Mouse (Mus musculus) MEL (cell line): ENCODE results near the gene Lbx1. TPM values are rescaled to one million over a fixed set of nuclear protein-coding genes. Genes with fewer than 3 reads are reported as not detected.

Experiments used
- DNase-seq: peaks from one replicate; pipeline ENCODE4 v3.0.0; 2011; ENCODE audit warnings: low read depth, low spot score
- H3K27ac ChIP-seq: 2 replicates; pipeline ENCODE4 v1.5.1; 2012; ENCODE audit warnings: low read depth, mild to moderate bottlenecking, control low read depth, low read length, moderate library complexity; ENCODE audit not compliant: control insufficient read depth
- H3K27me3 ChIP-seq, 2 experiments: fragments of 150-350 bp in 1 of 2; sonication (generic) in 1 of 2; 2 replicates each; pipeline ENCODE4 v1.6.1; 2012; ENCODE audit warnings: low read length in 2 of 2, mild to moderate bottlenecking in 2 of 2, improper control_type of control experiment in 1 of 2, moderate library complexity in 1 of 2; ENCODE audit not compliant: insufficient read depth in 2 of 2, control insufficient read depth in 1 of 2
- H3K36me3 ChIP-seq, 2 experiments: 2 replicates each; pipeline ENCODE4 v1.6.1; 2012 to 2014; ENCODE audit warnings: low read length in 2 of 2, improper control_type of control experiment in 1 of 2, inconsistent platforms in 1 of 2, mild to moderate bottlenecking in 1 of 2; ENCODE audit not compliant: insufficient read depth in 2 of 2, control insufficient read depth in 1 of 2
- H3K4me1 ChIP-seq, 2 experiments: fragments of 150-350 bp in 1 of 2; sonication (generic) in 1 of 2; 2 replicates each; pipeline ENCODE4 v1.6.1; 2012; ENCODE audit warnings: low read length in 2 of 2, improper control_type of control experiment in 1 of 2, mild to moderate bottlenecking in 1 of 2; ENCODE audit not compliant: insufficient read depth in 2 of 2, control insufficient read depth in 1 of 2
- H3K4me3 ChIP-seq, 2 experiments: fragments of 150-350 bp in 1 of 2; sonication (generic) in 1 of 2; 2 replicates each; pipeline ENCODE4 v1.5.1; 2012; ENCODE audit warnings: low read depth in 2 of 2, low read length in 2 of 2, mild to moderate bottlenecking in 2 of 2, moderate library complexity in 2 of 2, control low read depth in 1 of 2, improper control_type of control experiment in 1 of 2; ENCODE audit not compliant: control insufficient read depth in 1 of 2, insufficient read depth in 1 of 2
- H3K79me2 ChIP-seq: 2 replicates; pipeline ENCODE4 v1.6.1; 2012; ENCODE audit warnings: mild to moderate bottlenecking, low read length, moderate library complexity; ENCODE audit not compliant: control insufficient read depth, poor library complexity, insufficient read depth
- H3K9ac ChIP-seq: 2 replicates; pipeline ENCODE4 v1.6.1; 2012; ENCODE audit warnings: low read depth, mild to moderate bottlenecking, control low read depth, low read length, moderate library complexity; ENCODE audit not compliant: control insufficient read depth, poor library complexity, severe bottlenecking
- H3K9me3 ChIP-seq: fragments of 150-350 bp; sonication (generic); replicated peaks from 2 replicates; pipeline ENCODE4 v1.6.1; 2012; ENCODE audit warnings: mild to moderate bottlenecking, low read length, improper control_type of control experiment, moderate library complexity; ENCODE audit not compliant: insufficient read depth
- BHLHE40 ChIP-seq: IDR thresholded peaks from 2 replicates; pipeline ENCODE4 v1.6.1; 2012; ENCODE audit warnings: low read depth, mild to moderate bottlenecking, inconsistent platforms, low read length, improper control_type of control experiment, borderline replicate concordance
- CHD1 ChIP-seq: IDR thresholded peaks from 2 replicates; pipeline ENCODE4 v1.6.1; 2012; ENCODE audit warnings: low read depth, mild to moderate bottlenecking, inconsistent platforms, low read length, improper control_type of control experiment
- CHD2 ChIP-seq: IDR thresholded peaks from 2 replicates; pipeline ENCODE4 v1.6.1; 2011; ENCODE audit warnings: low read length, improper control_type of control experiment
- CTCF ChIP-seq, 3 experiments: IDR thresholded peaks in 2 of 3; conservative IDR thresholded peaks in 1 of 3; 2 replicates each; pipeline ENCODE4 v1.5.1; 2011 to 2012; ENCODE audit warnings: low read length in 3 of 3, low read depth in 2 of 3, mild to moderate bottlenecking in 2 of 3, improper control_type of control experiment in 1 of 3, inconsistent platforms in 1 of 3, mixed read lengths in 1 of 3, moderate library complexity in 1 of 3; ENCODE audit not compliant: control insufficient read depth in 1 of 3, insufficient read depth in 1 of 3, poor library complexity in 1 of 3, severe bottlenecking in 1 of 3
- E2F4 ChIP-seq: IDR thresholded peaks from 2 replicates; pipeline ENCODE4 v1.6.1; 2011; ENCODE audit warnings: low read depth, low read length, improper control_type of control experiment, borderline replicate concordance
- ELF1 ChIP-seq: IDR thresholded peaks from 2 replicates; pipeline ENCODE4 v1.6.1; 2014; ENCODE audit warnings: low read depth, mild to moderate bottlenecking, inconsistent platforms, low read length, improper control_type of control experiment, moderate library complexity
- ETS1 ChIP-seq: IDR thresholded peaks from 2 replicates; pipeline ENCODE4 v1.6.1; 2012; ENCODE audit warnings: low read depth, mild to moderate bottlenecking, inconsistent platforms, low read length, improper control_type of control experiment, moderate library complexity
- GABPA ChIP-seq: IDR thresholded peaks from 2 replicates; pipeline ENCODE4 v1.6.1; 2012; ENCODE audit warnings: low read depth, mild to moderate bottlenecking, inconsistent platforms, low read length, improper control_type of control experiment, moderate library complexity
- GATA1 ChIP-seq: IDR thresholded peaks from 2 replicates; pipeline ENCODE4 v1.6.1; 2011; ENCODE audit warnings: low read depth, low read length, improper control_type of control experiment
- JUND ChIP-seq: IDR thresholded peaks from 2 replicates; pipeline ENCODE4 v1.6.1; 2011; ENCODE audit warnings: low read depth, mild to moderate bottlenecking, improper control_type of control experiment, low read length
- KAT2A ChIP-seq: conservative IDR thresholded peaks from 2 replicates; pipeline ENCODE4 v1.6.1; 2012; ENCODE audit warnings: low read depth, low read length, improper control_type of control experiment, inconsistent platforms
- MAX ChIP-seq: IDR thresholded peaks from 2 replicates; pipeline ENCODE4 v1.6.1; 2011; ENCODE audit warnings: low read length, improper control_type of control experiment
- MAZ ChIP-seq: IDR thresholded peaks from 2 replicates; pipeline ENCODE4 v1.6.1; 2012; ENCODE audit warnings: low read depth, mild to moderate bottlenecking, inconsistent platforms, low read length, improper control_type of control experiment
- MYC ChIP-seq: IDR thresholded peaks from 2 replicates; pipeline ENCODE4 v1.6.1; 2011; ENCODE audit warnings: low read depth, mild to moderate bottlenecking, low read length, improper control_type of control experiment, moderate library complexity
- NRF1 ChIP-seq: IDR thresholded peaks from 2 replicates; pipeline ENCODE4 v1.6.1; 2014; ENCODE audit warnings: low read depth, mild to moderate bottlenecking, inconsistent platforms, low read length, improper control_type of control experiment, moderate library complexity; ENCODE audit not compliant: poor library complexity, insufficient read depth, severe bottlenecking
- POLR2AphosphoS5 ChIP-seq: IDR thresholded peaks from 2 replicates; pipeline ENCODE4 v1.6.1; 2012; ENCODE audit warnings: low read depth, borderline replicate concordance, mild to moderate bottlenecking, inconsistent platforms, low read length, moderate library complexity, mixed read lengths
- RAD21 ChIP-seq: IDR thresholded peaks from 2 replicates; pipeline ENCODE4 v1.6.1; 2011; ENCODE audit warnings: mild to moderate bottlenecking, low read depth, low read length, improper control_type of control experiment
- SIN3A ChIP-seq: IDR thresholded peaks from 2 replicates; pipeline ENCODE4 v1.6.1; 2012; ENCODE audit warnings: low read length, improper control_type of control experiment, inconsistent platforms
- SMC3 ChIP-seq: IDR thresholded peaks from 2 replicates; pipeline ENCODE4 v1.6.1; 2011; ENCODE audit warnings: low read depth, low read length, improper control_type of control experiment
- TAL1 ChIP-seq: IDR thresholded peaks from 2 replicates; pipeline ENCODE4 v1.6.1; 2012; ENCODE audit warnings: mild to moderate bottlenecking, inconsistent platforms, low read length, moderate library complexity, mixed read lengths
- TBP ChIP-seq: IDR thresholded peaks from 2 replicates; pipeline ENCODE4 v1.8.0; 2011; ENCODE audit warnings: low read depth, low read length, improper control_type of control experiment
- USF2 ChIP-seq, 2 experiments: IDR thresholded peaks; 2 replicates each; pipeline ENCODE4 v1.6.1; 2011 to 2012; ENCODE audit warnings: improper control_type of control experiment in 2 of 2, low read length in 2 of 2, borderline replicate concordance in 1 of 2, inconsistent platforms in 1 of 2, low read depth in 1 of 2, mild to moderate bottlenecking in 1 of 2; ENCODE audit not compliant: insufficient read depth in 1 of 2
- ZC3H11A ChIP-seq: IDR thresholded peaks from 2 replicates; pipeline ENCODE4 v1.6.1; 2012; ENCODE audit warnings: low read depth, mild to moderate bottlenecking, inconsistent platforms, low read length, improper control_type of control experiment
- ZKSCAN1 ChIP-seq: IDR thresholded peaks from 2 replicates; pipeline ENCODE4 v1.6.1; 2012; ENCODE audit warnings: low read depth, mild to moderate bottlenecking, inconsistent platforms, low read length, improper control_type of control experiment, moderate library complexity
- ZNF384 ChIP-seq: IDR thresholded peaks from 2 replicates; pipeline ENCODE4 v1.6.1; 2012; ENCODE audit warnings: low read depth, mild to moderate bottlenecking, inconsistent platforms, low read length, improper control_type of control experiment
- polyA plus RNA-seq, 2 experiments: library from polyadenylated mRNA; stranded (reverse) in 1 of 2; unstranded in 1 of 2; fragments of >175 nt in 1 of 2; fragments of >200 nt in 1 of 2; gene quantifications; 2 replicates each; pipeline versions ENCODE4 v1.2.1 to v1.2.4; 2012; ENCODE audit warnings: low replicate concordance in 2 of 2, low read depth in 1 of 2; ENCODE audit not compliant: insufficient read length in 2 of 2, insufficient read depth in 1 of 2, missing spikeins in 1 of 2
- total RNA-seq: library from RNA; depleted of rRNA; stranded (reverse); fragments of 300-350 nt; gene quantifications from 2 replicates; pipeline ENCODE4 v1.2.3, GENCODE M21; 2012

Lbx1 gene
- total and polyA plus RNA-seq, 3 experiments: not detected

DNA sequence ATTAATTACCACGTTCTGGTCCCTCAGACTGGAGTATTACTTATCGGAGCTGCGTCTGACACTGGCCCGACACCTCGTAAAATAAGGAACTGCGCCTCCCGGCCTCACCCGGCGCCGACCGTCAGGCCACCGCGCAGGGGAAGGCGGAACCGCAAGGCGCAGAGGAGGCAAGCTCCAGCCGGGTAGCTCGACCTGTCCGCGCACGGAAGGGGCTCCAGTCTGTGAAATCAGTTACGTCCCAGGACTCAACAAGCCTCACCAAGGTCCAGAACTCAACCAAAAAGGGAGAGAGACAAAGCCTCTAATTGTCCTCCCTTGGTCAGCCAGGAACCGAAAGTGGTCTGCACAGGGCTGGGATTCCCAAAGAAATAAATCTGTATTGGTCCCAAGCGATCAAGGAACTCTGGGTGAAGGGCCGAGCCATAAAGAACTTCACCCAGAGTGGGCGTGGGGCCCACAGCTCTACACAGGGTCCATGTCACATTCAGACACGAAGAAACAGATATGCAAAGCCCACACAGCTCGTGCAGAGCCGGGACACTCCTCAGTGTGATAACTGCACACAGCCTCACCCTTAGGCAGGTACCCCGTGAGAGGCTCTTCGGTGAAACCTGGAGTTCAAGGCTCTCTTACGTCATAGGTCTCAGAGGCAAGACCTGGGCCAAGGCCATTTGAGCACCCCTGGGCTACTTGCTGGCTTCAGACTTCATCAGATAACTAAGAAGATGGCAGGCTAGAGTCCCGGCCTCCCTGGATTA, 6.1 kb downstream of the Lbx1 start (continued):
- TF ChIP-seq RAD21 (no peak), BHLHE40 (no peak), ZNF384 (no peak)

DNA sequence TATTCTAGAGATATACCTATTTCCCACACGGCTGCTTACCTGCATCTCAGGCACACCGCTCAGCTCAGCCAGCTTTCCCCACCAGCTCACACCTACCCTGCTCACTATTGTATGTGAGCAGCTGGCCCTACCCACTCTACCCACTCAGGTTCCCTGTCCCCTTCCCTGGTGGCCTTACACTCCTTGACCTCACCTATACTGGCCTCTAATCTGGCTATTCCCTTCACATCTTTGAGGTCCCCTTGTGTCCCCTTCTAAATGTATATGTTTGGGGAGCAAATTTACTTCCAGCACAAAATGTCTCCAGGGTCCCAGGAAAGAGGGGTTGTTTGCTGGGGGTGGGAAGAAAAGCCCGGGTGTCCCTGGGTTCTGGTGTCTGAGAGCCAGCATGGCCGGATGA, 6.8 kb downstream of the Lbx1 start:
- Histone ChIP-seq H3K4me1 (no peaks in the 10 kb centered on the region), H3K27me3 (no peaks in the 10 kb centered on the region), H3K79me2 (no peaks in the 10 kb centered on the region), H3K36me3 (no peaks in the 10 kb centered on the region), H3K9me3 (no peaks in the 10 kb centered on the region), H3K4me3 (peak overlapping the region in 1 of 2 experiments; percentile 86; a peak in 3 of 4 replicates), H3K9ac (peak overlapping the region; percentile 65; the same call in 1 of the 2 replicates), H3K27ac (no peak overlapping the region)
- no peak for TF ChIP-seq JUND
- no peak for TF ChIP-seq KAT2A
- TF ChIP-seq TAL1: no peak
- TF ChIP-seq MAX: no peak
- no peak for TF ChIP-seq ZC3H11A
- TF ChIP-seq E2F4: no peak
- no peak for TF ChIP-seq ZKSCAN1
- TF ChIP-seq SIN3A: no peak
- no peak for TF ChIP-seq NRF1
- no peak for TF ChIP-seq RAD21
- no peak for TF ChIP-seq USF2 (IDR thresholded peaks at IDR 0.05; ENCODE audit: borderline replicate concordance in 1 of 2, insufficient read depth in 1 of 2, low read depth in 1 of 2, low read length in 2 of 2)
- TF ChIP-seq ETS1: no peak
- TF ChIP-seq CTCF (IDR thresholded peaks at IDR 0.05 in 2 of 3, conservative IDR thresholded peaks at IDR 0.05 in 1 of 3; ENCODE audit: control insufficient read depth in 1 of 3, insufficient read depth in 1 of 3, low read depth in 2 of 3, low read length in 3 of 3, poor library complexity in 1 of 3, severe bottlenecking in 1 of 3): no peak
- no peak for DNase-seq

DNA sequence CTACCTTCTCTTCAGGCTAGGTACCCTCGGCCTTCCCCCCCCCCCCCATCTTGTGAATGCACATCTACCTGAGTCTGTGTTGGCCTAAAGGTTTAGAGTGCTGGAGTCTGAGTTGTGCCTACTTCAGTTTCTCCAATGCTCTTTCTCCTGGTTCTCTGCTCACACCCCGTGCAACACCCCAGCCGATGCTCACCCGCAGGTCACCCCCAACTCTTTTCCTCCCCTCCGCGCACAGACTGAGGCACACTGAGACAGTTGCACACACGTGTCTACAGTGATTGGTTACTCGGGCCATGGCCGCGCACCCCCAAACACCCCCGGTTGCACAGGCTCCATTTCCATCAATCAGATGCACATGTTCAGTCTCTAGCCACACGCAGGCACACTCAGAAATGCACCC, 7.5 kb downstream of the Lbx1 start:
- Histone ChIP-seq H3K27ac (no peak overlapping the region), H3K27me3 (no peaks in the 10 kb centered on the region), H3K9me3 (no peaks in the 10 kb centered on the region), H3K4me1 (no peaks in the 10 kb centered on the region), H3K9ac (no peak overlapping the region), H3K79me2 (no peaks in the 10 kb centered on the region), H3K36me3 (no peaks in the 10 kb centered on the region), H3K4me3 (no peak overlapping the region)
- no peak for DNase-seq
- TF ChIP-seq ZC3H11A (no peak), MAZ (no peak), SIN3A (no peak), SMC3 (no peak), MYC (no peak), ELF1 (no peak), POLR2AphosphoS5 (no peak), GATA1 (no peak), CHD2 (no peak), KAT2A (no peak), USF2 (IDR thresholded peaks at IDR 0.05; ENCODE audit: borderline replicate concordance in 1 of 2, insufficient read depth in 1 of 2, low read depth in 1 of 2, low read length in 2 of 2) (no peak), TBP (no peak), CHD1 (no peak), GABPA (no peak), CTCF (IDR thresholded peaks at IDR 0.05 in 2 of 3, conservative IDR thresholded peaks at IDR 0.05 in 1 of 3; ENCODE audit: control insufficient read depth in 1 of 3, insufficient read depth in 1 of 3, low read depth in 2 of 3, low read length in 3 of 3, poor library complexity in 1 of 3, severe bottlenecking in 1 of 3) (no peak)
